Mouse (Mus musculus): ENCODE results near the gene Gnat2. TPM values are rescaled to one million over a fixed set of nuclear protein-coding genes. Genes with fewer than 3 reads are reported as not detected.

Gene Gnat2
- 19.2 TPM for polyA plus RNA-seq (2014; fragmentation: Illumina TruSeq; extraction: RNeasy Lipid Tissue Mini Kit (QIAGEN cat#74804); ENCODE audit: low read depth, low replicate concordance)

GRCm38 (mm10) chr3:108092536-108093115, at the start of gene Gnat2:
Gnat2 (plus strand) TSS chr3:108092789.

GRCm38 (mm10) chr3:108044394-108045140, 48.0 kb upstream of the Gnat2 start, which contains the start of gene Gstm4:
Gstm4 (minus strand) TSS chr3:108044894.

GRCm38 (mm10) chr3:108086470-108086979, 6.1 kb upstream of the Gnat2 start, which contains the start of gene Ampd2:
Ampd2 (minus strand) TSS chr3:108086651.

GRCm38 (mm10) chr3:108145534-108146445, 53.2 kb downstream of the Gnat2 start, which contains the start of gene Gnai3:
Gnai3 (minus strand) TSS chr3:108146146.

Other genes with a start within 250 kb of the Gnat2 start
- not detected for gene Eps8l3, start 215.6 kb upstream of the Gnat2 start, polyA plus RNA-seq (2014; fragmentation: Illumina TruSeq; extraction: RNeasy Lipid Tissue Mini Kit (QIAGEN cat#74804); ENCODE audit: low read depth, low replicate concordance)
- 56.1 TPM for gene Gstm5, start 197.0 kb upstream of the Gnat2 start, polyA plus RNA-seq (2014; fragmentation: Illumina TruSeq; extraction: RNeasy Lipid Tissue Mini Kit (QIAGEN cat#74804); ENCODE audit: low read depth, low replicate concordance)
- 18.4 TPM for gene Gstm7, start 161.0 kb upstream of the Gnat2 start, polyA plus RNA-seq (2014; fragmentation: Illumina TruSeq; extraction: RNeasy Lipid Tissue Mini Kit (QIAGEN cat#74804); ENCODE audit: low read depth, low replicate concordance)
- 3.8 TPM for gene Gstm6, start 149.0 kb upstream of the Gnat2 start, polyA plus RNA-seq (2014; fragmentation: Illumina TruSeq; extraction: RNeasy Lipid Tissue Mini Kit (QIAGEN cat#74804); ENCODE audit: low read depth, low replicate concordance)
- not detected for gene Gstm3, start 123.5 kb upstream of the Gnat2 start, polyA plus RNA-seq (2014; fragmentation: Illumina TruSeq; extraction: RNeasy Lipid Tissue Mini Kit (QIAGEN cat#74804); ENCODE audit: low read depth, low replicate concordance)
- 96.4 TPM for gene Gstm2, start 106.3 kb upstream of the Gnat2 start, polyA plus RNA-seq (2014; fragmentation: Illumina TruSeq; extraction: RNeasy Lipid Tissue Mini Kit (QIAGEN cat#74804); ENCODE audit: low read depth, low replicate concordance)
- gene Gstm1, start 74.8 kb upstream of the Gnat2 start, polyA plus RNA-seq (2014; fragmentation: Illumina TruSeq; extraction: RNeasy Lipid Tissue Mini Kit (QIAGEN cat#74804); ENCODE audit: low read depth, low replicate concordance): 91.0 TPM
- 5.8 TPM for gene Gstm4, start 47.9 kb upstream of the Gnat2 start, polyA plus RNA-seq (2014; fragmentation: Illumina TruSeq; extraction: RNeasy Lipid Tissue Mini Kit (QIAGEN cat#74804); ENCODE audit: low read depth, low replicate concordance)
- gene Ampd2, start 6.1 kb upstream of the Gnat2 start, polyA plus RNA-seq (2014; fragmentation: Illumina TruSeq; extraction: RNeasy Lipid Tissue Mini Kit (QIAGEN cat#74804); ENCODE audit: low read depth, low replicate concordance): 41.3 TPM
- 444 TPM for gene Gnai3, start 53.4 kb downstream of the Gnat2 start, polyA plus RNA-seq (2014; fragmentation: Illumina TruSeq; extraction: RNeasy Lipid Tissue Mini Kit (QIAGEN cat#74804); ENCODE audit: low read depth, low replicate concordance)
- gene Gpr61, start 62.1 kb downstream of the Gnat2 start, polyA plus RNA-seq (2014; fragmentation: Illumina TruSeq; extraction: RNeasy Lipid Tissue Mini Kit (QIAGEN cat#74804); ENCODE audit: low read depth, low replicate concordance): not detected
- gene Amigo1, start 93.5 kb downstream of the Gnat2 start, polyA plus RNA-seq (2014; fragmentation: Illumina TruSeq; extraction: RNeasy Lipid Tissue Mini Kit (QIAGEN cat#74804); ENCODE audit: low read depth, low replicate concordance): 12.4 TPM
- 3.5 TPM for gene Cyb561d1, start 108.4 kb downstream of the Gnat2 start, polyA plus RNA-seq (2014; fragmentation: Illumina TruSeq; extraction: RNeasy Lipid Tissue Mini Kit (QIAGEN cat#74804); ENCODE audit: low read depth, low replicate concordance)
- gene Atxn7l2, start 118.1 kb downstream of the Gnat2 start, polyA plus RNA-seq (2014; fragmentation: Illumina TruSeq; extraction: RNeasy Lipid Tissue Mini Kit (QIAGEN cat#74804); ENCODE audit: low read depth, low replicate concordance): 0.82 TPM
- 0.64 TPM for gene Sypl2, start 133.9 kb downstream of the Gnat2 start, polyA plus RNA-seq (2014; fragmentation: Illumina TruSeq; extraction: RNeasy Lipid Tissue Mini Kit (QIAGEN cat#74804); ENCODE audit: low read depth, low replicate concordance)
- gene Psma5, start 164.1 kb downstream of the Gnat2 start, polyA plus RNA-seq (2014; fragmentation: Illumina TruSeq; extraction: RNeasy Lipid Tissue Mini Kit (QIAGEN cat#74804); ENCODE audit: low read depth, low replicate concordance): 124 TPM
- 25.0 TPM for gene Sort1, start 191.3 kb downstream of the Gnat2 start, polyA plus RNA-seq (2014; fragmentation: Illumina TruSeq; extraction: RNeasy Lipid Tissue Mini Kit (QIAGEN cat#74804); ENCODE audit: low read depth, low replicate concordance)

Measured in adrenal gland, adult 10 weeks (tissue).